Mouse (Mus musculus) lung, postnatal 0 days (tissue): Measurements from ENCODE around the gene Gm45015. TPM values are rescaled to one million over a fixed set of nuclear protein-coding genes. Genes with fewer than 3 reads are reported as not detected.

ENCODE experiments used
- ATAC-seq: fragments of 200-750 bp; cut with Nextera tagmentation; 2 replicates; pipeline ENCODE4 v1.8.0; 2017; ENCODE audit warnings: moderate library complexity
- DNase-seq: peaks from one replicate; pipeline ENCODE4 v3.0.0-alpha.2; 2016; ENCODE audit warnings: low spot score
- H3K27ac ChIP-seq: fragments of 300-500 bp; sonication (generic); 2 replicates; pipeline ENCODE4 v1.5.1; 2014; ENCODE audit warnings: antibody characterized with exemption, mild to moderate bottlenecking, low read length, mixed read lengths
- H3K27me3 ChIP-seq: fragments of 300-500 bp; sonication (generic); replicated peaks from 2 replicates; pipeline ENCODE4 v1.6.1; 2014; ENCODE audit warnings: low read length, mixed read lengths; ENCODE audit not compliant: insufficient read depth
- H3K36me3 ChIP-seq: fragments of 300-500 bp; sonication (generic); 2 replicates; pipeline ENCODE4 v1.6.1; 2014; ENCODE audit warnings: low read length, mixed read lengths; ENCODE audit not compliant: insufficient read depth
- H3K4me1 ChIP-seq: fragments of 300-500 bp; sonication (generic); 2 replicates; pipeline ENCODE4 v1.6.1; 2014; ENCODE audit warnings: antibody characterized with exemption, low read depth, low read length, mixed read lengths; ENCODE audit not compliant: insufficient read depth
- H3K4me2 ChIP-seq: fragments of 300-500 bp; sonication (generic); replicated peaks from 2 replicates; pipeline ENCODE4 v1.6.1; 2014; ENCODE audit warnings: low read depth, mild to moderate bottlenecking, low read length, moderate library complexity, mixed read lengths
- H3K4me3 ChIP-seq: fragments of 300-500 bp; sonication (generic); 2 replicates; pipeline ENCODE4 v1.5.1; 2014; ENCODE audit warnings: low read depth, low read length
- H3K9ac ChIP-seq: fragments of 300-500 bp; sonication (generic); replicated peaks from 2 replicates; pipeline ENCODE4 v1.6.1; 2014; ENCODE audit warnings: low read depth, mild to moderate bottlenecking
- H3K9me3 ChIP-seq: fragments of 300-500 bp; sonication (generic); 2 replicates; pipeline ENCODE4 v1.6.1; 2016; ENCODE audit warnings: low read length, mixed read lengths
- CTCF ChIP-seq: IDR thresholded peaks from 2 replicates; pipeline ENCODE4 v1.5.1; 2016; ENCODE audit warnings: antibody characterized with exemption, mild to moderate bottlenecking
- EP300 ChIP-seq: IDR thresholded peaks from 2 replicates; pipeline ENCODE4 v1.6.1; 2016; ENCODE audit warnings: antibody characterized with exemption, mild to moderate bottlenecking, control low read depth
- WGBS: fragments of 180-500 bp; shearing (Covaris S2); extraction: QIAGEN DNeasy Blood & Tissue Kit; methylation state at CpG from one replicate; pipeline ENCODE4 v1.1.7; 2014; 5-methylcytosine and 5-hydroxymethylcytosine counted together
- polyA plus RNA-seq: library from polyadenylated mRNA; unstranded; fragments of >200 nt; fragmentation: Nextera tagmentation; extraction: Ambion mirVana; gene quantifications from 2 replicates; pipeline ENCODE4 v1.2.1, GENCODE M21; 2015

The Gm45015 gene
- not detected in 2 replicates for polyA plus RNA-seq

- H3K27me3 ChIP-seq, result no peaks in the 10 kb centered on the region
- 80% methylated on average over 4 of the region's 4 CpGs for WGBS
- ATAC-seq (no peak), DNase-seq (no peak)
- no peak within 1 kb of the TSS for H3K4me3 ChIP-seq
- no peak within 1 kb of the TSS for H3K9ac ChIP-seq
- no peaks in the 10 kb centered on the region for H3K36me3 ChIP-seq
- H3K4me2 ChIP-seq, result no peak within 1 kb of the TSS
- no peak within 1 kb of the TSS for H3K27ac ChIP-seq
- H3K4me1 ChIP-seq, result no peaks in the 10 kb centered on the region
- no peaks in the 10 kb centered on the region for H3K9me3 ChIP-seq
- TF ChIP-seq EP300 (no peak), CTCF (no peak)
These were observed at the start of gene Gm45015 for GRCm38 (mm10) chrX:73336740-73337139. TSS of gene Gm45015 (minus strand) at chrX:73336840.

DNA sequence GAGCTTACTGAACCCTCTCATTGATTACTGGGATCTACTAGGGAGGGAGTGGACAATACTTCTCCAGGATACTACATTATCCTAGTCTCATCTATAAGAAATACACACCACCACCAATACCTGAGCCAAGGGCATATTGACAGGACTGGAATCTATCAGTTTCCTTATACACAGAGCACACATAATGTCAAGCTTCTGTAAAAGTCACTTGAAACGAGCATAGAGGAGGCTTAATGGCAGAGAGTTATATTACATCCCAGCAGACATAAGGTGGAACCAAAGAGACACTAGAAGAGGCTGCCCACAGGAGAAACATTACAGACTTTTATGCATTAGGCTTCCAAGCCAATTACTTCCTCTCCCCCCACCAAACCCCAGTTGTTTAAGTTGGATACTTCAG lies 48.3 kb upstream of the Gm45015 start:
- Histone ChIP-seq H3K9ac (no peak overlapping the region), H3K36me3 (no peaks in the 10 kb centered on the region), H3K27me3 (no peaks in the 10 kb centered on the region), H3K4me3 (no peak overlapping the region), H3K27ac (no peak overlapping the region), H3K9me3 (no peaks in the 10 kb centered on the region), H3K4me2 (no peak overlapping the region), H3K4me1 (no peaks in the 10 kb centered on the region)
- ATAC-seq, result no peak
- no peak for DNase-seq
- WGBS, result 7% methylated on average over 1 of the region's 1 CpGs
- TF ChIP-seq EP300, result no peak
- no peak for TF ChIP-seq CTCF

GRCm38 (mm10) chrX:73384419-73384818 lies 47.8 kb upstream of the Gm45015 start:
- no peak for TF ChIP-seq EP300
- TF ChIP-seq CTCF, result no peak
- Histone ChIP-seq H3K4me1 (no peaks in the 10 kb centered on the region), H3K27ac (no peak overlapping the region), H3K36me3 (no peaks in the 10 kb centered on the region), H3K9me3 (no peaks in the 10 kb centered on the region), H3K4me2 (no peak overlapping the region), H3K27me3 (no peaks in the 10 kb centered on the region), H3K9ac (no peak overlapping the region), H3K4me3 (no peak overlapping the region)
- 45% methylated on average over 6 of the region's 6 CpGs for WGBS
- no peak for DNase-seq
- ATAC-seq, result no peak

GRCm38 (mm10) chrX:73363291-73363690 lies 26.7 kb upstream of the Gm45015 start:
- ATAC-seq (no peak), DNase-seq (no peak)
- TF ChIP-seq EP300 (no peak), CTCF (no peak)
- H3K9me3 ChIP-seq, result no peaks in the 10 kb centered on the region
- H3K9ac ChIP-seq, result no peak overlapping the region
- no peak overlapping the region for H3K27ac ChIP-seq
- H3K27me3 ChIP-seq, result no peaks in the 10 kb centered on the region
- no peaks in the 10 kb centered on the region for H3K36me3 ChIP-seq
- H3K4me3 ChIP-seq, result no peak overlapping the region
- no peaks in the 10 kb centered on the region for H3K4me1 ChIP-seq
- H3K4me2 ChIP-seq, result no peak overlapping the region

GRCm38 (mm10) chrX:73356719-73357118 lies 20.1 kb upstream of the Gm45015 start:
- no peak for DNase-seq
- H3K4me3 ChIP-seq, result no peak overlapping the region
- no peaks in the 10 kb centered on the region for H3K9me3 ChIP-seq
- no peak overlapping the region for H3K9ac ChIP-seq
- no peak overlapping the region for H3K27ac ChIP-seq
- 79% methylated on average over 1 of the region's 1 CpGs for WGBS
- TF ChIP-seq EP300, result no peak
- no peak for TF ChIP-seq CTCF
- ATAC-seq, result no peak
- 0 out of 2 replicates have a peak, but pooled peaks cover 6% of the 10 kb centered on the region for H3K36me3 ChIP-seq
- no peaks in the 10 kb centered on the region for H3K4me1 ChIP-seq
- no peaks in the 10 kb centered on the region for H3K27me3 ChIP-seq
- no peak overlapping the region for H3K4me2 ChIP-seq

DNA sequence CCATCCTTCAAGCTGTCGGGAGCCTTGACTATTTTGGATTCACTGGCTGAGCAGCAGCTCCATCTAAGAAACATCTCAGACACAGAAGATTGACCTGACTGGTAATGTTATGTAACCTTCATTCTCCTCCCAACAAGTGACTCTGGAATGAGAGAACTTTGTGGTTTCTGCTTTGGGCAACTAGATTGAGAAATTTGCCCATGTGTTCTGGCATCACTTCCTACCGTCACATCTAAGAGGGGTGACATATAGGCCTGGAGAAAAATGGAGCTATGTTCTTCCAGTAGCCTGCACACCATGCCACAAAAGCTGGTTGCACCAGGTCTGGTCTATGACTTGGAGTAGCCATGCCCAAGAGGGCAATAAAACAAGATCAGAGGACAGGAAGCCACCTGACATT lies 19.5 kb upstream of the Gm45015 start:
- Histone ChIP-seq H3K27ac (no peak overlapping the region), H3K4me3 (no peak overlapping the region), H3K27me3 (no peaks in the 10 kb centered on the region), H3K9ac (no peak overlapping the region), H3K36me3 (0 out of 2 replicates have a peak, but pooled peaks cover 6% of the 10 kb centered on the region), H3K4me2 (no peak overlapping the region), H3K4me1 (no peaks in the 10 kb centered on the region), H3K9me3 (no peaks in the 10 kb centered on the region)
- ATAC-seq (no peak), DNase-seq (no peak)
- no peak for TF ChIP-seq CTCF
- no peak for TF ChIP-seq EP300
- WGBS, result 88% methylated on average over 2 of the region's 2 CpGs

DNA sequence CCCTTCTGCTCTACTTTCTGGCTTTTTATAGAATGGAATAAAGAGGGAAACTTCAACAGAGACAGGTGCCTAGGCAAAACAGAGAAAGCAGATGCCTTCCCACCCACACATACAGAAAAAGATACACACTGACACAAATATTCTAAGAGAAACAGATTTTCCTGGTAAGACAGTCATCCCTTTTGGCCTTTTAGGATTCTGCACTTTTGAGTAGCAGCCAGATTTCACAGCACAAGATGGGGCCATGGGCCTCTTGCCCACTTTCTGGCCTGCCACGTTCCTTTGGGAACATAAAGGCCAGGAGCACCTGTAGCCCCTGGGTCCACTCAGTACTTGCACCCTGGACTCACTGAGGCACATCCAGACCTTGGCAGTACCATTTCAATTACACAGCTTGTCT lies 7.7 kb upstream of the Gm45015 start:
- WGBS, result 73% methylated on average over 1 of the region's 1 CpGs
- H3K4me1 ChIP-seq, result no peaks in the 10 kb centered on the region
- H3K9me3 ChIP-seq, result no peaks in the 10 kb centered on the region
- H3K27me3 ChIP-seq, result no peaks in the 10 kb centered on the region
- H3K9ac ChIP-seq, result no peak overlapping the region
- no peak for TF ChIP-seq EP300
- TF ChIP-seq CTCF, result no peak
- H3K4me2 ChIP-seq, result no peak overlapping the region
- no peaks in the 10 kb centered on the region for H3K36me3 ChIP-seq
- no peak overlapping the region for H3K4me3 ChIP-seq
- no peak for ATAC-seq
- DNase-seq, result no peak
- H3K27ac ChIP-seq, result no peak overlapping the region
